Mouse (Mus musculus) adrenal gland, postnatal 14 days (tissue): Measurements from ENCODE around the gene Gm7075. TPM values are rescaled to one million over a fixed set of nuclear protein-coding genes. Genes with fewer than 3 reads are reported as not detected.

Experiments
- total RNA-seq: library from RNA; stranded (reverse); gene quantifications from 2 replicates; pipeline ENCODE4 v1.2.3, GENCODE M21; 2021

Gene Gm7075
- total RNA-seq, 1 experiment from 2014 or later = not detected

Other genes starting within 250 kb of the Gm7075 start
- gene Mypn, start 217.8 kb downstream of the Gm7075 start, total RNA-seq = 0.56 and 0.59 TPM in 2 replicates
- 114 and 129 TPM in 2 replicates for gene Herc4, start 178.0 kb downstream of the Gm7075 start, total RNA-seq
- gene Sirt1, start 40.1 kb downstream of the Gm7075 start, total RNA-seq = 17.7 and 18.1 TPM in 2 replicates
- 11.9 and 16.0 TPM in 2 replicates for gene Dnajc12, start 39.3 kb downstream of the Gm7075 start, total RNA-seq
- 1.3 and 1.4 TPM in 2 replicates for gene Ctnna3, start 8.3 kb upstream of the Gm7075 start, total RNA-seq